Mouse (Mus musculus): ENCODE results near the gene Cybrd1.
A peak's percentile ranks its signal among the peaks of the same experiment; 100 is the strongest.

Cybrd1 gene

DNA sequence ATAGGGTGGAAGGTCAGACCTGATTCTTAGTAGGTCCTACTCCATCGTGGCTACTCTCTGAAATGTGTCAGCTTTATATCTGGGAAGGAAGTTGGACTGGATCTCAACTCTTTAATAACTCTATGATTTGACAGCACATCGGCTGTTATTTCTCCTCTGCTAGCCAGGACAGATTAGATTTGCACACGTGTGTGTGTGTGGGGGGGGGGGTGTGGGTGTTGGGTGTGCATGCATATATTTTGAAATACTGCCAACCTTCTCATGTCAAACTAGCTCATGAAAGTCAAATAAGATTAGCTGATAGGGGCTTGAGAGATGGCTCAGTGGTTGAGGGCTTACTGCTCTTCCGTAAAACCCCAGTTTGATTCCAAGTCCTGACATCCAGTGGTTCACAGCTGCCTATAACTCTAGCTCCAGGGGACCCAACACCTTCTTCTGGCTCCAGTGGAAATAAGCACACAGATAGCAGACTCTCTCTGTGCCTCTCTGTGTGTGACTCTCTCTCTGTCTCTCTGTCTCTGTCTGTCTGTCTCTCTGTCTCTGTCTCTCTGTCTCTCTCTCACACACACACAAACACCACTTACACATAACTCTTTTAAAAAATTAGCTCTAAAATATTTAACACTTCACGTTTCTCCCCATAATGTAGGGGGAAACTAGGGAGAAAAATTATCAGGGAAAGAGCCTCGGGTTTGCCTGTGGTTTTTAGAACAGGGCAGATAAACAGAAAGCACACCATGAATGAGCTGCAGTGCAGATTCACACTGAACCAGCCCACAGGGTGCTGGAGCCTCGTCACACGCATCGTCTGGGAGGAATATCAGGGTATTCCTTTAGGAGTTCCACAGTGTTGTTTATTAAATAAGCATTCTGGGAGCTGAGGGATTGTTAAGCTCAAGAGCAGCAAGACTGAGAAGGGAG, 58.9 kb downstream of the Cybrd1 start:
- no peak for DNase-seq

DNA sequence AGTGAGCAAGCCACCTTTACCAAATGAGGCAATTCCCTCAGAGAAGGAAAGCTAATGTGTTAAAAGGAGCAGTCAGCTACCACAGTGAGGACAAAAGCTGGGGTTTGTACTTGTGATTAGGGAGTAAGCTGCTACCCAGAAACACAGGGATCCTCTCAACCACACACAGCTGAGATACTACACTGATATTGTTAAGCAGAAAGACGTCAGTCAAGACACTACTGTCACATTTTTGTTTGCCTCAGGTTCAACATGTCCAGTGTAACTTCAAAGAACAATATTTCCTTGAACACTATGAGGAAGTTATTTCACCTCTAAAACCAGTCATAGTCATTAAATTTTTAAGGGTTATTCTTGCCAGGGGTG, 59.5 kb downstream of the Cybrd1 start:
- DNase-seq: no peak

DNA sequence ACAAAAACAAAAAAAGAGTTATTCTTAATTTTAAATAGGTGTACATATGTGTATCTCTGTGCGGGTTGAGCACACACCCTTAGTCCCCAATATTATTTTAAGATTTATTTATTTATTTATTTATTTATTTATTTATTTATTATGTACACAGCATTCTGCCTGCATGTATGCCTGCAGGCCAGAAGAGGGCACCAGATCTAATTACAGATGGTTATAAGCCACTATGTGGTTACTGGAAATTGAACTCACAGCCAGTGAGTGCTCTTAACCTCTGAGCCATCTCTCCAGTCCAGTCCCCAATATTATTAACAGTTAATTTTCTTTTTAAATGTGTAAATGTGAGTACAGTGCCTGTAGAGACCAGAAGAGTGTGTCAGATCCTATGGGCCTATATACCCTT, 60.0 kb downstream of the Cybrd1 start:
- DNase-seq: no peak

DNA sequence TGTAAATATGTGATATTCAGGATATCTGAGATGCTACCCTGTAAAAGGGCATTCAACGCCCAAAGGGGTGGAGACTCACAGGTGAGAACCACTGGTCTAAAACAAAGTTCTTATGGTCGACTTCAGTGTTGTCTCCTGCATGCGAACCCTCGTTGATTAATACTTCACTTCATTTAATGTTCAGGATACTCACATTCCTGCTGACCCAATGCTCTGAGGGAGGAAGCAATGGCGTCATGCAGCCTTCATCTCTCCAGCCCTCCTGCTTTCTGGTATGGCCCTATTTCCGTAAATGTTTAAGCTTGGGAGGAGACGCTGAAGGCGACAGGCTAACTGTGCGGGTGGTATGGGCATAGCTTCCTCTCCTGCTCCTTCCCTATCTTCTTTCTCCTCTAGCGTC, 62.0 kb downstream of the Cybrd1 start:
- no peak for DNase-seq

DNA sequence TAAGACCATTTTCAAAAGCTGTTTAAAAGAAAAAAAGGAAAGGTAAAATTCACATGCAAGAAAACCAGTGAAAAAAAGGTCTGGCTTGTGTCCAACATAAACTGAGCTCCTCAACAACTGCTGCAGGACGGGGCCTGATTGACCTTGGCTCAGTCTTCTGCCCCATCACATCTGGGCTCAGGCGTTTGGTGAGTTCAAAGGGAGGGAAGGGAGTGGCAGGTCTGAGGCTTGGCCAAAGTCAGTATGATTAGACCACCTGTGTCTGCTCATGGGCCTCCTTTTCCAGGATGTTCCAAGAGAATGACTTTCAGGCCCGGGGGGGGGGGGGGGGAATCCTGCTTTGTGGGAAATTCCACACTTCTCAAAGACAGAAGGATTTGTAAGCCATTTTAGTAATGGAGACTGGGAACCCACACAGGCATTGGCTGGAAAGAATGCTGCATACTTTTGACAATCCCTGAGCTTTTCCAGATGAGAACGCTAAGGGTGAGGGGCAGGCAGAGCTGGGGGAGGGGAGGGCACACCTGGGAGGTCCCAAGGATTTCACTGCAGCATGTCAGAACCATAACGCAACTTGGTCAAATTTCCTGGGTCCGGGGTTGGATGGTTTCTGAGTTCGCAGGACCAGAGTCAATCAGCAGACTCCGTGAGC, 63.0 kb downstream of the Cybrd1 start:
- DNase-seq: no peak

DNA sequence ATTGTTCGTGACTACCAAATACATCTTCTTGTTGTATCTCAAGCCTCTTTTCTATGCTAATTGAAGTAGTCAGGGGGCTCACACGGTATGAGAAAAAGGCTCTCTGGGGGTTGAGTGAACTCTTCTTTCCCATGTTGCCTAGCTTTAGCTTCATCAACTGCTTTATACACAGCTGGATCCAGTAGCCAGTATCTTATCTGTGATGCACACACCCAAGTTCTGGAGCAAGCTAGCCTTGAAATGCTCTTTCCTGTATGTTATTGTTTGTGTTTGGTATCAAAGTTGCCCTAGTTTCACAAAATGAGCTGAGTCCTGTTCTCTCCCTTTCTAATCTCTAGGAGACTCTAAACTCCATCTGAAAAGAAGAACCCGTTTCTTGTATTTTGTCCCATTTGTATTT, 70.2 kb downstream of the Cybrd1 start:
- no peak for DNase-seq

DNA sequence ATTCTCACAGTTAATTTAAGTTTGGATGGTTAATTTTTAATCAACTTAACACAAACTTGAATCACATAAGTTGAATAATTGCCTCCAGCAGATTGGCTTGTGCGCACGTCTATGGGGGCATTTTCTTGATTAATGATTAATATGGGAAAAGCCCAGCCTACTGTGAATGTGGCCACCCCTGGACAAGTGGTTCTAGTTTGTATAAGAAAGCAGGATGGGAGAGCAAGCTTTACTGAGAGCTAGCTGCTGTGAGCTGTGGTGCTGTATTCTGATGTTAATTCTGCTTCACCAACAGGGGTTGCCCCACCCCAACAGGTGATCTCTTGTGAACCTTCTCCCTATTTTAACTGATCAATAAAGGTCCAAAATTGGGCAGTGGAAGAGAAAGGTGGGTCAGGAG, 71.1 kb downstream of the Cybrd1 start:
- no peak for DNase-seq

DNA sequence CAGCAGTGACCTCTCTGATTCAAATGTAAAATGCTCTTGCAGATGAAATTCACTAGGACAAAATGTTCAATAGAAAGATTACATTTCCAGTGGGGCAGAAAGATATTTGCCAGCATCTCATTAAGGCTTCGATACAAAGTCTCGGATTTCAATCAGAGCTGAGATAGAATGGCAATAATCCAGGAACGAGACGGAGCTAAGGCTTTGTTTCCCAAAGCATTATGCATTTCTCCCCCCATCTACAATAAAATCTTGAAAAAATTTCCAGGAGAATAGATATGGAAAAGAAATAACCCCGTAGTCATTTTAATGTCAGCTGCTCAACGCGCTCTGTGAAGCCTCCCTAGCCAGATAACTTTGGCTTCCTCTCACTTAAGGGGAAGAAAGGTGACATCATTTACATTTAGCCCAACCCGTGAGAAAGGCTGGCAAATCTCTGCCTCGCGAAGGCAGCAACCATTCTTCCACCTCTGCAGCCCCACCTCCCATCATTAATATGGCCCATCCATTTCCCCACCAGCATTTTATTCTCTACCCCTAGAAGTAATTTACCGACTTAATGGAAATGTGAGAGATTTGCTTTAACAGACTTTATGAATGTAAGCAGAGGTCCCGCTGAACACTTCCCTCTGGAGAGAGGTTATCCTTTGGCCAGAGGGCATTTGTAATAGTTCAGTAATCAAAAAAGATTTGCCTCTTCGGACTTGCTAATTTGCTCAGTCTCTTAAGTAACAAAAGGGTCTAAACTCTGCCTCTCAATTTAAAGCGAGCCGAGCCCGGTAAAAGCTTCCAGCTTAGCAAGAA, 73.9 kb downstream of the Cybrd1 start:
- DNase-seq: peak; percentile 40

DNA sequence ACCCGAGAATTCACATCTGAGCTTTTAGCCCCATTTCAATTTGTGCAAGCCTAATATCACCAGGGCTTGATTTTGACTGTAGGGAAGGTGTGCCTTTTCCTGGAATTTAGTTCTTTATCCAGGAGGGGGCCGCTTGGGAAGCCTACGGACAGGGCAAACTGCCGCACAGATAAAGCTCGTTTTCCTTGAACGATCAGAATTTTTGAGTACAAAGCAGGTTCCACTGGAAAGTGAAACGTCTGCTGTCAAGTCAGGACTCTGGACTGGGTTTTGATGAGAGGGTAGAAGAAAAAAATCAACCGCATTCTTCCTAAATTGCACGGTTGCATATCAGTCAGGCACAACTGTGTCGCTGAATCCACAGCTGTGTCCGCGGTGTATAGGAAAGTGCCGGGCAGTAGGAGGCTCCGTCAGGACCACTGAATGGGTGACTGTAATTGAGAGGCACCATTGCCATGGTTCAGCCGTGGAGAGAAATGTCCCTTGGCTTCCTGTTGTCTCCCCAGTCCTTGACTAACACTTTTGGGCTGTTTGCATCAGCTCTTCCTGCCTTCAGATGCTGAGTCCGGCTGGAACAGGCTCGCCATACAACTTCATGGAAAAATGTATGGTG, 74.6 kb downstream of the Cybrd1 start:
- peak; percentile 33 for DNase-seq

All from retina, postnatal 1 day (tissue).